7 mouse cellular contexts compared by ENCODE assay signal in the genomic region with DNA sequence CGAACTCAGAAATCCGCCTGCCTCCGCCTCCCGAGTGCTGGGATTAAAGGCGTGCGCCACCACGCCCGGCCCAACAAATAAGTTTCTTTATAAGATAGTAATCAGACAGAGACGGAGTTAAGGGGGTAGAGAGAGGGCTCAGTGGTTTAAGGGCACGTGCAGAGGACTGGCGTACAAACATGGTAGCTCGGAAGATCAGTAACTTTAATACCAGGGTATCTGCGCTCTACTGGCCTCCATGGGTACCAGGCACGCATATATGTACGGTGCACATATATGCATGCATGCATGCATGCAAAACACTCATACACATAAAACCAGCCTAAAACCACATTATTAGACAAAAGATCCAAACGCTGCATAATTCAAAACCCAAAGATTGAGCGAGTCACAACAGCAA. TPM values are rescaled to one million over a fixed set of nuclear protein-coding genes. Genes with fewer than 3 reads are reported as not detected.
A peak's percentile ranks its signal among the peaks of the same experiment; 100 is the strongest.
DNase-seq lines count a peak whose midpoint lies in the region; ATAC-seq and TF ChIP-seq lines count a peak whose summit lies in the region.

No protein-coding gene starts in this region.

- no peak for TF ChIP-seq POLR2A in embryonic fibroblast, embryonic 13.5 days (IDR thresholded peaks at IDR 0.05; ENCODE audit: low read depth, low read length)
- TF ChIP-seq POLR2A in myocyte (IDR thresholded peaks at IDR 0.05; ENCODE audit: insufficient read length, low read depth) = no peak

- H3K27ac ChIP-seq in lung, embryonic 16.5 days (ENCODE audit: low read length) = peak overlapping the region; percentile 99
- peak overlapping the region; percentile 68 for H3K27ac ChIP-seq in embryonic fibroblast, embryonic 13.5 days (ENCODE audit: insufficient read depth, low read length)
- H3K27ac ChIP-seq in hindbrain, embryonic 16.5 days (ENCODE audit: low read depth, low read length) = peak overlapping the region; percentile 88

- TF ChIP-seq CTCF in embryonic fibroblast, embryonic 13.5 days (IDR thresholded peaks at IDR 0.05; ENCODE audit: borderline replicate concordance, insufficient read depth, low read length) = no peak

- peak overlapping the region; percentile 75 for H3K9ac ChIP-seq in lung, embryonic 16.5 days (ENCODE audit: low read length)
- peak overlapping the region; percentile 82 for H3K9ac ChIP-seq in hindbrain, embryonic 16.5 days (ENCODE audit: low read depth, low read length)

- no peaks in the 10 kb centered on the region for H3K9me3 ChIP-seq in lung, embryonic 16.5 days (ENCODE audit: control insufficient read depth, low read length)
- H3K9me3 ChIP-seq in hindbrain, embryonic 16.5 days (ENCODE audit: control insufficient read depth, low read length) = no peaks in the 10 kb centered on the region

- ATAC-seq in lung, embryonic 16.5 days (ENCODE audit: low read depth) = peak; percentile 6; the same call in 1 of the 2 replicates
- ATAC-seq in hindbrain, embryonic 16.5 days = peak; percentile 32; the same call in 1 of the 2 replicates

- H3K4me3 ChIP-seq in lung, embryonic 16.5 days (ENCODE audit: low read length) = peak overlapping the region; percentile 97
- H3K4me3 ChIP-seq in embryonic fibroblast, embryonic 13.5 days (ENCODE audit: insufficient read depth, low read length) = peak overlapping the region; percentile 57
- peak overlapping the region; percentile 63 for H3K4me3 ChIP-seq in hindbrain, embryonic 16.5 days (ENCODE audit: low read length)
- H3K4me3 ChIP-seq in myocyte = peak overlapping the region; percentile 47

- peaks cover 21% of the 10 kb centered on the region for H3K79me2 ChIP-seq in myocyte (ENCODE audit: control insufficient read depth, insufficient read depth)

- H3K27me3 ChIP-seq in lung, embryonic 16.5 days (ENCODE audit: control insufficient read depth, insufficient read depth, low read depth, low read length) = no peaks in the 10 kb centered on the region
- no peaks in the 10 kb centered on the region for H3K27me3 ChIP-seq in hindbrain, embryonic 16.5 days (replicated peaks; ENCODE audit: control insufficient read depth, insufficient read depth, low read length)
- no peaks in the 10 kb centered on the region for H3K27me3 ChIP-seq in myocyte (ENCODE audit: control insufficient read depth, insufficient read depth, insufficient read length)

- H3K4me2 ChIP-seq in lung, embryonic 16.5 days (ENCODE audit: low read depth, low read length) = peak overlapping the region; percentile 81
- H3K4me2 ChIP-seq in hindbrain, embryonic 16.5 days (ENCODE audit: low read length) = peak overlapping the region; percentile 68
- H3K4me2 ChIP-seq in myocyte (ENCODE audit: low read depth) = peak overlapping the region; percentile 89

- no peak overlapping the region for H3ac ChIP-seq in myocyte (ENCODE audit: control insufficient read depth, insufficient read length)

- 0 out of 2 replicates have a peak, but pooled peaks cover 2% of the 10 kb centered on the region for H3K36me3 ChIP-seq in lung, embryonic 16.5 days (ENCODE audit: control insufficient read depth, insufficient read depth, low read length)
- H3K36me3 ChIP-seq in hindbrain, embryonic 16.5 days (ENCODE audit: control insufficient read depth, insufficient read depth, low read length) = no peaks in the 10 kb centered on the region
- peaks cover 2% of the 10 kb centered on the region for H3K36me3 ChIP-seq in myocyte (ENCODE audit: control insufficient read depth, insufficient read depth)

- H3K4me1 ChIP-seq in lung, embryonic 16.5 days (replicated peaks; ENCODE audit: control insufficient read depth, insufficient read depth, low read length) = peaks cover 12% of the 10 kb centered on the region
- H3K4me1 ChIP-seq in embryonic fibroblast, embryonic 13.5 days (ENCODE audit: control insufficient read depth, insufficient read depth, low read length) = no peaks in the 10 kb centered on the region
- peaks cover 10% of the 10 kb centered on the region for H3K4me1 ChIP-seq in hindbrain, embryonic 16.5 days (ENCODE audit: control insufficient read depth, insufficient read depth, low read depth, low read length)

- no peak for DNase-seq in lung, postnatal 14 days
- no peak for DNase-seq in yolk sac, embryonic 10.5 days (ENCODE audit: low spot score)
- no peak for DNase-seq in adrenal gland, postnatal 36 days

- WGBS in lung, embryonic 16.5 days = 43% methylated on average over 17 of the region's 17 CpGs
- WGBS in hindbrain, embryonic 16.5 days = 55% methylated on average over 17 of the region's 17 CpGs

TF ChIP-seq in myocyte, 11 proteins besides CTCF, POLR2A, EP300 and RAD21:
- TF ChIP-seq REST (IDR thresholded peaks at IDR 0.05; ENCODE audit: insufficient read depth, insufficient read length) (no peak), MYOD1 (IDR thresholded peaks at IDR 0.05; ENCODE audit: control insufficient read depth in 1 of 3, insufficient read length in 2 of 3, low read depth in 2 of 3) (no peak), TCF12 (IDR thresholded peaks at IDR 0.05; ENCODE audit: insufficient read depth, poor library complexity, severe bottlenecking) (no peak), TCF3 (IDR thresholded peaks at IDR 0.05; ENCODE audit: insufficient read length, low read depth) (no peak), CEBPB (IDR thresholded peaks at IDR 0.05; ENCODE audit: insufficient read depth, poor library complexity, severe bottlenecking) (no peak), SRF (IDR thresholded peaks at IDR 0.05; ENCODE audit: control insufficient read depth, insufficient read length, low read depth) (no peak), E2F4 (IDR thresholded peaks at IDR 0.05; ENCODE audit: insufficient read depth) (no peak)

RNA-seq across cellular contexts. Expression of gene Ifnar1, which starts 0.7 kb away (rescaled TPM):
- polyA plus RNA-seq in lung, embryonic 16.5 days (2015; fragmentation: Nextera tagmentation; extraction: Ambion mirVana) = 65.0 and 69.3 TPM in 2 replicates
- polyA plus RNA-seq in embryonic fibroblast, embryonic 13.5 days (2011; ENCODE audit: insufficient read length, low read depth, missing spikeins) = 58.6 and 73.8 TPM in 2 replicates
- 42.7 and 49.2 TPM in 2 replicates for polyA plus RNA-seq in hindbrain, embryonic 16.5 days (2015; fragmentation: Nextera tagmentation; extraction: Ambion mirVana)
- polyA plus RNA-seq in myocyte (2012; fragmentation: generic; extraction: Trizol) = 16.2 TPM
- 10 to 100 TPM; 67.0 to 83.7 TPM for total RNA-seq in adrenal gland, postnatal 36 days (2021)

Comparison
In these comparisons a context has a peak if more than half of its experiments do, and no peak if none do; other contexts are left out.
1. H3K4me3 ChIP-seq: peak in every context shown above with its lines; median percentile 97 in lung, embryonic 16.5 days; 63 in hindbrain, embryonic 16.5 days; 57 in embryonic fibroblast, embryonic 13.5 days; 47 in myocyte.